Mouse (Mus musculus) liver, embryonic 12.5 days (tissue): ENCODE results near the gene Grasp. TPM values are rescaled to one million over a fixed set of nuclear protein-coding genes. Genes with fewer than 3 reads are reported as not detected.

Experiments used
- ATAC-seq: fragments of 200-750 bp; cut with Nextera tagmentation; 2 replicates; pipeline ENCODE4 v1.8.0; 2017; ENCODE audit warnings: moderate number of reproducible peaks, mild to moderate bottlenecking, moderate library complexity
- H3K27ac ChIP-seq: fragments of 300-500 bp; sonication (generic); 2 replicates; pipeline ENCODE4 v1.5.1; 2016; ENCODE audit warnings: mild to moderate bottlenecking
- H3K27me3 ChIP-seq: fragments of 300-500 bp; sonication (generic); replicated peaks from 2 replicates; pipeline ENCODE4 v1.6.1; 2016; ENCODE audit warnings: mild to moderate bottlenecking, moderate library complexity
- H3K36me3 ChIP-seq: fragments of 300-500 bp; sonication (generic); 2 replicates; pipeline ENCODE4 v1.6.1; 2016; ENCODE audit warnings: mild to moderate bottlenecking, moderate library complexity
- H3K4me1 ChIP-seq: fragments of 300-500 bp; sonication (generic); 2 replicates; pipeline ENCODE4 v1.6.1; 2016
- H3K4me2 ChIP-seq: fragments of 300-500 bp; sonication (generic); 2 replicates; pipeline ENCODE4 v1.6.1; 2016; ENCODE audit warnings: mild to moderate bottlenecking, moderate library complexity
- H3K4me3 ChIP-seq: fragments of 300-500 bp; sonication (generic); 2 replicates; pipeline ENCODE4 v1.5.1; 2016; ENCODE audit warnings: mild to moderate bottlenecking, moderate library complexity
- H3K9ac ChIP-seq: fragments of 300-500 bp; sonication (generic); 2 replicates; pipeline ENCODE4 v1.6.1; 2016; ENCODE audit warnings: mild to moderate bottlenecking, moderate library complexity
- H3K9me3 ChIP-seq: fragments of 300-500 bp; sonication (generic); replicated peaks from 2 replicates; pipeline ENCODE4 v1.6.1; 2016; ENCODE audit warnings: mild to moderate bottlenecking, moderate library complexity
- WGBS: fragments of 180-500 bp; shearing (Covaris S2); methylation state at CpG from one replicate; pipeline ENCODE4 v1.1.7; 2016; ENCODE audit not compliant: insufficient replicate concordance; 5-methylcytosine and 5-hydroxymethylcytosine counted together
- polyA plus RNA-seq: library from polyadenylated mRNA; unstranded; fragments of >200 nt; fragmentation: Nextera tagmentation; extraction: Ambion mirVana; gene quantifications from 2 replicates; pipeline ENCODE4 v1.2.1, GENCODE M21; 2016

The Grasp gene
- polyA plus RNA-seq, 1 experiment from 2014 or later, result 0.81 TPM

- peaks cover 61% of the 10 kb centered on the region for H3K36me3 ChIP-seq
- no peak for ATAC-seq
These were observed 27.0 kb upstream of the Grasp start for GRCm38 (mm10) chr15:101196961-101197360.

GRCm38 (mm10) chr15:101197497-101198179 lies 26.4 kb upstream of the Grasp start:
- 79% methylated on average over 15 of the region's 15 CpGs for WGBS
- H3K9ac ChIP-seq, result no peak overlapping the region
- peaks cover 38% of the 10 kb centered on the region for H3K4me1 ChIP-seq
- H3K27ac ChIP-seq, result no peak overlapping the region
- no peak overlapping the region for H3K4me2 ChIP-seq
- H3K36me3 ChIP-seq, result peaks cover 68% of the 10 kb centered on the region
- H3K27me3 ChIP-seq, result no peaks in the 10 kb centered on the region
- no peak overlapping the region for H3K4me3 ChIP-seq
- no peaks in the 10 kb centered on the region for H3K9me3 ChIP-seq
- 0 out of 2 replicates have a peak, but pooled peaks have one; percentile 23 for ATAC-seq

More at GRCm38 (mm10) chr15:101196961-101197360, 27.0 kb upstream of the Grasp start:
- peaks cover 44% of the 10 kb centered on the region for H3K4me1 ChIP-seq
- H3K4me2 ChIP-seq, result no peak overlapping the region
- H3K27me3 ChIP-seq, result no peaks in the 10 kb centered on the region
- no peaks in the 10 kb centered on the region for H3K9me3 ChIP-seq
- no peak overlapping the region for H3K4me3 ChIP-seq
- no peak overlapping the region for H3K9ac ChIP-seq
- no peak overlapping the region for H3K27ac ChIP-seq

- ATAC-seq, result 0 out of 2 replicates have a peak, but pooled peaks have one; percentile 27
- WGBS, result 17% methylated on average over 3 of the region's 3 CpGs
- peaks cover 73% of the 10 kb centered on the region for H3K36me3 ChIP-seq
These were observed 25.8 kb upstream of the Grasp start for GRCm38 (mm10) chr15:101198218-101198617.

GRCm38 (mm10) chr15:101198850-101199249 lies 25.1 kb upstream of the Grasp start:
- H3K36me3 ChIP-seq, result peaks cover 78% of the 10 kb centered on the region
- H3K4me1 ChIP-seq, result peaks cover 30% of the 10 kb centered on the region
- no peak overlapping the region for H3K4me3 ChIP-seq
- WGBS, result 82% methylated on average over 14 of the region's 14 CpGs
- H3K27ac ChIP-seq, result no peak overlapping the region
- H3K27me3 ChIP-seq, result no peaks in the 10 kb centered on the region
- no peaks in the 10 kb centered on the region for H3K9me3 ChIP-seq
- no peak for ATAC-seq
- H3K9ac ChIP-seq, result no peak overlapping the region
- no peak overlapping the region for H3K4me2 ChIP-seq

More at GRCm38 (mm10) chr15:101198218-101198617, 25.8 kb upstream of the Grasp start:
- Histone ChIP-seq H3K4me2 (no peak overlapping the region), H3K9ac (no peak overlapping the region), H3K27me3 (no peaks in the 10 kb centered on the region), H3K27ac (no peak overlapping the region), H3K4me3 (no peak overlapping the region), H3K9me3 (no peaks in the 10 kb centered on the region), H3K4me1 (peaks cover 32% of the 10 kb centered on the region)

- Histone ChIP-seq H3K4me2 (no peak overlapping the region), H3K9me3 (no peaks in the 10 kb centered on the region), H3K9ac (no peak overlapping the region), H3K4me3 (no peak overlapping the region), H3K4me1 (peaks cover 11% of the 10 kb centered on the region; the same call in 1 of the 2 replicates), H3K27ac (no peak overlapping the region), H3K27me3 (no peaks in the 10 kb centered on the region), H3K36me3 (peaks cover 69% of the 10 kb centered on the region)
- ATAC-seq, result no peak
- WGBS, result 85% methylated on average over 9 of the region's 9 CpGs
These were observed 23.2 kb upstream of the Grasp start for GRCm38 (mm10) chr15:101200777-101201295.

- no peak overlapping the region for H3K4me2 ChIP-seq
- no peak overlapping the region for H3K27ac ChIP-seq
- WGBS, result 72% methylated on average over 3 of the region's 3 CpGs
- H3K27me3 ChIP-seq, result no peaks in the 10 kb centered on the region
- no peaks in the 10 kb centered on the region for H3K9me3 ChIP-seq
- H3K9ac ChIP-seq, result no peak overlapping the region
- H3K4me1 ChIP-seq, result peaks cover 6% of the 10 kb centered on the region; the same call in 1 of the 2 replicates
- no peak for ATAC-seq
- H3K4me3 ChIP-seq, result no peak overlapping the region
- H3K36me3 ChIP-seq, result peaks cover 68% of the 10 kb centered on the region
These were observed 22.6 kb upstream of the Grasp start for GRCm38 (mm10) chr15:101201414-101201813.

- H3K4me1 ChIP-seq, result peaks cover 5% of the 10 kb centered on the region; the same call in 1 of the 2 replicates
- H3K4me3 ChIP-seq, result no peak overlapping the region
- 69% methylated on average over 4 of the region's 4 CpGs for WGBS
- H3K27me3 ChIP-seq, result no peaks in the 10 kb centered on the region
- no peak overlapping the region for H3K27ac ChIP-seq
- no peak overlapping the region for H3K9ac ChIP-seq
- H3K4me2 ChIP-seq, result no peak overlapping the region
- H3K36me3 ChIP-seq, result peaks cover 76% of the 10 kb centered on the region
- no peak for ATAC-seq
- no peaks in the 10 kb centered on the region for H3K9me3 ChIP-seq
These were observed 20.3 kb upstream of the Grasp start for GRCm38 (mm10) chr15:101203673-101204072.

GRCm38 (mm10) chr15:101204781-101205180 lies 19.2 kb upstream of the Grasp start:
- Histone ChIP-seq H3K27me3 (no peaks in the 10 kb centered on the region), H3K4me3 (no peak overlapping the region), H3K36me3 (peaks cover 75% of the 10 kb centered on the region), H3K4me1 (peaks cover 5% of the 10 kb centered on the region; the same call in 1 of the 2 replicates), H3K27ac (no peak overlapping the region), H3K4me2 (no peak overlapping the region), H3K9ac (no peak overlapping the region), H3K9me3 (no peaks in the 10 kb centered on the region)
- ATAC-seq, result no peak
- WGBS, result 69% methylated on average over 7 of the region's 7 CpGs

- Histone ChIP-seq H3K9ac (no peak overlapping the region), H3K27me3 (no peaks in the 10 kb centered on the region), H3K27ac (no peak overlapping the region), H3K4me2 (no peak overlapping the region), H3K4me1 (no peaks in the 10 kb centered on the region), H3K36me3 (peaks cover 50% of the 10 kb centered on the region), H3K9me3 (no peaks in the 10 kb centered on the region), H3K4me3 (no peak overlapping the region)
- 61% methylated on average over 6 of the region's 6 CpGs for WGBS
- ATAC-seq, result no peak
These were observed 13.8 kb upstream of the Grasp start for GRCm38 (mm10) chr15:101210228-101210627.

GRCm38 (mm10) chr15:101210998-101211613 lies 12.9 kb upstream of the Grasp start:
- Histone ChIP-seq H3K4me3 (no peak overlapping the region), H3K4me2 (no peak overlapping the region), H3K4me1 (no peaks in the 10 kb centered on the region), H3K27ac (no peak overlapping the region), H3K36me3 (peaks cover 46% of the 10 kb centered on the region), H3K27me3 (no peaks in the 10 kb centered on the region), H3K9me3 (no peaks in the 10 kb centered on the region), H3K9ac (no peak overlapping the region)
- no peak for ATAC-seq
- 83% methylated on average over 14 of the region's 14 CpGs for WGBS

- Histone ChIP-seq H3K4me1 (no peaks in the 10 kb centered on the region), H3K27ac (no peak overlapping the region), H3K27me3 (no peaks in the 10 kb centered on the region), H3K36me3 (peaks cover 38% of the 10 kb centered on the region), H3K4me2 (no peak overlapping the region), H3K9me3 (no peaks in the 10 kb centered on the region), H3K9ac (no peak overlapping the region), H3K4me3 (no peak overlapping the region)
- 81% methylated on average over 14 of the region's 14 CpGs for WGBS
- ATAC-seq, result no peak
These were observed 11.6 kb upstream of the Grasp start for GRCm38 (mm10) chr15:101212435-101212834.

GRCm38 (mm10) chr15:101215136-101215535 lies 8.9 kb upstream of the Grasp start:
- no peak for ATAC-seq
- 70% methylated on average over 2 of the region's 2 CpGs for WGBS

More at GRCm38 (mm10) chr15:101215136-101215535, 8.9 kb upstream of the Grasp start:
- Histone ChIP-seq H3K36me3 (peaks cover 23% of the 10 kb centered on the region), H3K27ac (no peak overlapping the region), H3K4me1 (no peaks in the 10 kb centered on the region), H3K9ac (no peak overlapping the region), H3K27me3 (no peaks in the 10 kb centered on the region), H3K4me2 (no peak overlapping the region), H3K9me3 (no peaks in the 10 kb centered on the region), H3K4me3 (no peak overlapping the region)
